Comparison of ENCODE assay signal across 8 mouse cellular contexts in genomic region chr4:124849631-124850260, GRCm38 (mm10). TPM values are rescaled to one million over a fixed set of nuclear protein-coding genes. Genes with fewer than 3 reads are reported as not detected.
A peak's percentile ranks its signal among the peaks of the same experiment; 100 is the strongest.
DNase-seq lines count a peak whose midpoint lies in the region; ATAC-seq and TF ChIP-seq lines count a peak whose summit lies in the region.

No protein-coding gene starts in this region.

- H3K36me3 ChIP-seq in E14TG2a.4 (ENCODE audit: insufficient read depth, low read length), result peaks cover 54% of the 10 kb centered on the region
- peaks cover 40% of the 10 kb centered on the region for H3K36me3 ChIP-seq in embryonic facial prominence, embryonic 14.5 days (ENCODE audit: control insufficient read depth, insufficient read depth, low read length)
- H3K36me3 ChIP-seq in limb, embryonic 13.5 days, result peaks cover 37% of the 10 kb centered on the region

- peak overlapping the region; percentile 95 for H3K4me3 ChIP-seq in E14TG2a.4 (replicated peaks; ENCODE audit: low read length)
- H3K4me3 ChIP-seq in embryonic facial prominence, embryonic 14.5 days (ENCODE audit: low read depth, low read length), result peak overlapping the region; percentile 94
- peak overlapping the region; percentile 99 for H3K4me3 ChIP-seq in limb, embryonic 13.5 days

- peak overlapping the region; percentile 76 for H3K4me2 ChIP-seq in embryonic facial prominence, embryonic 14.5 days (ENCODE audit: low read depth, low read length)
- peak overlapping the region; percentile 91 for H3K4me2 ChIP-seq in limb, embryonic 13.5 days (replicated peaks)

- H3K9ac ChIP-seq in embryonic facial prominence, embryonic 14.5 days (ENCODE audit: low read depth, low read length), result peak overlapping the region; percentile 91
- H3K9ac ChIP-seq in limb, embryonic 13.5 days, result peak overlapping the region; percentile 89

- H3K4me1 ChIP-seq in E14TG2a.4 (replicated peaks; ENCODE audit: low read depth, low read length), result peaks cover 56% of the 10 kb centered on the region
- peaks cover 15% of the 10 kb centered on the region for H3K4me1 ChIP-seq in embryonic facial prominence, embryonic 14.5 days (ENCODE audit: control insufficient read depth, insufficient read depth, low read length)
- H3K4me1 ChIP-seq in limb, embryonic 13.5 days, result peaks cover 31% of the 10 kb centered on the region

- 0% methylated on average over 22 of the region's 24 CpGs for WGBS in embryonic facial prominence, embryonic 14.5 days
- 3% methylated on average over 23 of the region's 24 CpGs for WGBS in limb, embryonic 13.5 days

- H3K27ac ChIP-seq in embryonic facial prominence, embryonic 14.5 days (replicated peaks; ENCODE audit: low read depth, low read length), result peak overlapping the region; percentile 94
- H3K27ac ChIP-seq in limb, embryonic 13.5 days, result peak overlapping the region; percentile 89

- peak; percentile 20 for ATAC-seq in embryonic facial prominence, embryonic 14.5 days (ENCODE audit: low read depth)
- peak; percentile 41 for ATAC-seq in limb, embryonic 13.5 days (ENCODE audit: low FRiP score, low read depth)
- ATAC-seq in CD4-positive, CD25-positive, alpha-beta regulatory T cell, adult 4 months, result no peak

- H3K27me3 ChIP-seq in E14TG2a.4 (ENCODE audit: insufficient read depth, low read length), result no peaks in the 10 kb centered on the region
- no peaks in the 10 kb centered on the region for H3K27me3 ChIP-seq in embryonic facial prominence, embryonic 14.5 days (replicated peaks; ENCODE audit: control insufficient read depth, insufficient read depth, low read length)
- no peaks in the 10 kb centered on the region for H3K27me3 ChIP-seq in limb, embryonic 13.5 days

- TF ChIP-seq CTCF in E14TG2a.4 (conservative IDR thresholded peaks at IDR 0.05; ENCODE audit: low read length), result no peak

- no peaks in the 10 kb centered on the region for H3K9me3 ChIP-seq in E14TG2a.4 (ENCODE audit: low read length)
- H3K9me3 ChIP-seq in embryonic facial prominence, embryonic 14.5 days (ENCODE audit: control insufficient read depth, low read length), result no peaks in the 10 kb centered on the region
- H3K9me3 ChIP-seq in limb, embryonic 13.5 days, result no peaks in the 10 kb centered on the region

- DNase-seq in adrenal gland, postnatal 14 days, result peak; percentile 66
- peak; percentile 76 for DNase-seq in embryonic facial prominence, embryonic 14.5 days (ENCODE audit: low spot score)
- peak; percentile 43 to 44 for DNase-seq in heart, adult 9 months (ENCODE audit: low spot score in 2 of 2)
- peak; percentile 67 for DNase-seq in kidney, adult 9 months
- peak; percentile 49 for DNase-seq in neural tube, embryonic 10.5 days (ENCODE audit: extremely low spot score, low spot score)

RNA-seq across cellular contexts. Expression of gene Yrdc, which starts 0.7 kb away (rescaled TPM):
- 36.4 and 38.7 TPM in 2 replicates for total RNA-seq in adrenal gland, postnatal 14 days (2021)
- polyA plus RNA-seq in embryonic facial prominence, embryonic 14.5 days (2014; fragmentation: Nextera tagmentation; extraction: Ambion mirVana), result 40.6 and 42.6 TPM in 2 replicates
- 32.1 and 37.1 TPM in 2 replicates for polyA plus RNA-seq in limb, embryonic 13.5 days (2015; fragmentation: Nextera tagmentation; extraction: Ambion mirVana)
- 1 to 10 TPM; 4.9 to 5.6 TPM for polyA plus RNA-seq in CD4-positive, CD25-positive, alpha-beta regulatory T cell, adult 4 months (2017; shearing (Covaris generic))

RNA-seq across cellular contexts. Expression of gene 1110065P20Rik, which starts 1.2 kb away (rescaled TPM):
- total RNA-seq in adrenal gland, postnatal 14 days (2021), result 44.6 and 50.1 TPM in 2 replicates
- 64.2 and 64.4 TPM in 2 replicates for polyA plus RNA-seq in embryonic facial prominence, embryonic 14.5 days (2014; fragmentation: Nextera tagmentation; extraction: Ambion mirVana)
- polyA plus RNA-seq in limb, embryonic 13.5 days (2015; fragmentation: Nextera tagmentation; extraction: Ambion mirVana), result 55.0 and 56.9 TPM in 2 replicates
- 1 to 10 TPM; 2.3 to 3.3 TPM for polyA plus RNA-seq in CD4-positive, CD25-positive, alpha-beta regulatory T cell, adult 4 months (2017; shearing (Covaris generic))

RNA-seq across cellular contexts. Expression of gene Maneal, which starts 12.2 kb away (rescaled TPM):
- 3.6 and 4.1 TPM in 2 replicates for total RNA-seq in adrenal gland, postnatal 14 days (2021)
- polyA plus RNA-seq in embryonic facial prominence, embryonic 14.5 days (2014; fragmentation: Nextera tagmentation; extraction: Ambion mirVana), result 1.4 and 2.0 TPM in 2 replicates
- 0.67 and 0.70 TPM in 2 replicates for polyA plus RNA-seq in limb, embryonic 13.5 days (2015; fragmentation: Nextera tagmentation; extraction: Ambion mirVana)
- under 1 TPM; 0.58 to 0.62 TPM for polyA plus RNA-seq in CD4-positive, CD25-positive, alpha-beta regulatory T cell, adult 4 months (2017; shearing (Covaris generic))

RNA-seq across cellular contexts. Expression of gene Epha10, which starts 31.0 kb away (rescaled TPM):
- total RNA-seq in adrenal gland, postnatal 14 days (2021), result 4.4 and 4.7 TPM in 2 replicates
- 0.29 and 0.58 TPM in 2 replicates for polyA plus RNA-seq in embryonic facial prominence, embryonic 14.5 days (2014; fragmentation: Nextera tagmentation; extraction: Ambion mirVana)
- 0.08 and 0.17 TPM in 2 replicates for polyA plus RNA-seq in limb, embryonic 13.5 days (2015; fragmentation: Nextera tagmentation; extraction: Ambion mirVana)
- not detected for polyA plus RNA-seq in CD4-positive, CD25-positive, alpha-beta regulatory T cell, adult 4 months (2017; shearing (Covaris generic))

RNA-seq across cellular contexts. Expression of gene Mtf1, which starts 47.8 kb away (rescaled TPM):
- total RNA-seq in adrenal gland, postnatal 14 days (2021), result 21.1 and 22.5 TPM in 2 replicates
- 9.9 and 11.5 TPM in 2 replicates for polyA plus RNA-seq in embryonic facial prominence, embryonic 14.5 days (2014; fragmentation: Nextera tagmentation; extraction: Ambion mirVana)
- polyA plus RNA-seq in limb, embryonic 13.5 days (2015; fragmentation: Nextera tagmentation; extraction: Ambion mirVana), result 12.1 and 14.0 TPM in 2 replicates
- 10 to 100 TPM; 16.0 to 16.7 TPM for polyA plus RNA-seq in CD4-positive, CD25-positive, alpha-beta regulatory T cell, adult 4 months (2017; shearing (Covaris generic))

Comparison
In these comparisons a context has a peak if more than half of its experiments do, and no peak if none do; other contexts are left out.
1. RNA of gene 1110065P20Rik, which starts 1.2 kb away (polyA plus RNA-seq): 64.2 to 64.4 TPM in embryonic facial prominence, embryonic 14.5 days and 55.0 to 56.9 TPM in limb, embryonic 13.5 days; 2.3 to 3.3 TPM in CD4-positive, CD25-positive, alpha-beta regulatory T cell, adult 4 months; every median in the first group is over 10 times any median in the second.
2. Peak in every context shown above with its lines, with median percentiles within 50 percentile points of each other: H3K4me3 ChIP-seq and DNase-seq.